Mouse (Mus musculus): ENCODE results near the gene Spata31d1b. TPM values are rescaled to one million over a fixed set of nuclear protein-coding genes. Genes with fewer than 3 reads are reported as not detected.
"Not testable (repeated sequence)": the region's sequence is repeated elsewhere in the genome, so short reads cannot be mapped to it uniquely, and the experiment has no call there.

The Spata31d1b gene
- polyA plus RNA-seq (2015; fragmentation: Nextera tagmentation; extraction: Ambion mirVana) = not detected in 2 replicates

GRCm38 (mm10) chr13:59711984-59712383, at the start of gene Spata31d1b:
TSS of gene Spata31d1b (plus strand) at chr13:59712284.
- 75% methylated on average over 3 of the region's 3 CpGs for WGBS
- not testable (repeated sequence) for H3K4me1 ChIP-seq; H3K27ac ChIP-seq; H3K4me3 ChIP-seq; H3K27me3 ChIP-seq; H3K9ac ChIP-seq; ATAC-seq (ENCODE audit: low FRiP score, low read depth); H3K36me3 ChIP-seq; H3K9me3 ChIP-seq; H3K4me2 ChIP-seq (replicated peaks)

- Histone ChIP-seq H3K4me2 (replicated peaks) (no peak overlapping the region), H3K4me3 (no peak overlapping the region), H3K9me3 (no peaks in the 10 kb centered on the region), H3K27ac (no peak overlapping the region), H3K4me1 (peaks cover 9% of the 10 kb centered on the region), H3K27me3 (no peaks in the 10 kb centered on the region), H3K36me3 (peaks cover 59% of the 10 kb centered on the region), H3K9ac (no peak overlapping the region)
- ATAC-seq (ENCODE audit: low FRiP score, low read depth) = no peak
- WGBS = 92% methylated on average over 19 of the region's 19 CpGs
Observed at GRCm38 (mm10) chr13:59663939-59664712, 48.0 kb upstream of the Spata31d1b start.

- Histone ChIP-seq H3K9ac (no peak overlapping the region), H3K36me3 (peaks cover 34% of the 10 kb centered on the region)
- 83% methylated on average over 5 of the region's 5 CpGs for WGBS
Observed at GRCm38 (mm10) chr13:59667763-59668162, 44.3 kb upstream of the Spata31d1b start.

GRCm38 (mm10) chr13:59668501-59669093, 43.5 kb upstream of the Spata31d1b start:
- Histone ChIP-seq H3K9ac (no peak overlapping the region), H3K4me2 (replicated peaks) (no peak overlapping the region), H3K9me3 (no peaks in the 10 kb centered on the region), H3K4me1 (peaks cover 21% of the 10 kb centered on the region), H3K27ac (peak overlapping the region; percentile 61; the same call in 1 of the 2 replicates), H3K4me3 (no peak overlapping the region), H3K36me3 (peaks cover 26% of the 10 kb centered on the region), H3K27me3 (no peaks in the 10 kb centered on the region)
- ATAC-seq (ENCODE audit: low FRiP score, low read depth) = no peak
- WGBS = 48% methylated on average over 11 of the region's 11 CpGs

More at GRCm38 (mm10) chr13:59667763-59668162, 44.3 kb upstream of the Spata31d1b start:
- Histone ChIP-seq H3K27ac (no peak overlapping the region), H3K4me1 (peaks cover 15% of the 10 kb centered on the region), H3K27me3 (no peaks in the 10 kb centered on the region), H3K4me2 (replicated peaks) (no peak overlapping the region), H3K9me3 (no peaks in the 10 kb centered on the region), H3K4me3 (no peak overlapping the region)
- no peak for ATAC-seq (ENCODE audit: low FRiP score, low read depth)

GRCm38 (mm10) chr13:59669946-59670345, 42.1 kb upstream of the Spata31d1b start:
- Histone ChIP-seq H3K9me3 (no peaks in the 10 kb centered on the region), H3K36me3 (peaks cover 13% of the 10 kb centered on the region; the same call in 1 of the 2 replicates), H3K4me3 (no peak overlapping the region), H3K4me2 (replicated peaks) (no peak overlapping the region), H3K9ac (no peak overlapping the region), H3K4me1 (peaks cover 32% of the 10 kb centered on the region), H3K27ac (no peak overlapping the region), H3K27me3 (no peaks in the 10 kb centered on the region)
- no peak for ATAC-seq (ENCODE audit: low FRiP score, low read depth)
- WGBS = 86% methylated on average over 10 of the region's 10 CpGs

- WGBS = 87% methylated on average over 2 of the region's 2 CpGs
- H3K4me1 ChIP-seq = peaks cover 32% of the 10 kb centered on the region
- ATAC-seq (ENCODE audit: low FRiP score, low read depth) = no peak
Observed at GRCm38 (mm10) chr13:59671521-59671920, 40.6 kb upstream of the Spata31d1b start.

GRCm38 (mm10) chr13:59672248-59672647, 39.8 kb upstream of the Spata31d1b start:
- H3K9me3 ChIP-seq = no peaks in the 10 kb centered on the region
- no peaks in the 10 kb centered on the region for H3K36me3 ChIP-seq
- no peak overlapping the region for H3K27ac ChIP-seq
- H3K4me1 ChIP-seq = peaks cover 32% of the 10 kb centered on the region
- ATAC-seq (ENCODE audit: low FRiP score, low read depth) = no peak
- no peak overlapping the region for H3K4me2 ChIP-seq (replicated peaks)
- WGBS = 61% methylated on average over 6 of the region's 6 CpGs
- H3K27me3 ChIP-seq = no peaks in the 10 kb centered on the region
- H3K9ac ChIP-seq = no peak overlapping the region
- no peak overlapping the region for H3K4me3 ChIP-seq

More at GRCm38 (mm10) chr13:59671521-59671920, 40.6 kb upstream of the Spata31d1b start:
- H3K4me2 ChIP-seq (replicated peaks) = no peak overlapping the region
- no peak overlapping the region for H3K27ac ChIP-seq
- H3K9me3 ChIP-seq = no peaks in the 10 kb centered on the region
- H3K27me3 ChIP-seq = no peaks in the 10 kb centered on the region
- 0 out of 2 replicates have a peak, but pooled peaks cover 1% of the 10 kb centered on the region for H3K36me3 ChIP-seq
- H3K4me3 ChIP-seq = no peak overlapping the region
- no peak overlapping the region for H3K9ac ChIP-seq

GRCm38 (mm10) chr13:59673597-59673996, 38.5 kb upstream of the Spata31d1b start:
- peaks cover 28% of the 10 kb centered on the region for H3K4me1 ChIP-seq
- H3K9ac ChIP-seq = no peak overlapping the region
- ATAC-seq (ENCODE audit: low FRiP score, low read depth) = no peak
- peak overlapping the region; percentile 84 for H3K4me2 ChIP-seq (replicated peaks)
- H3K36me3 ChIP-seq = no peaks in the 10 kb centered on the region
- WGBS = 57% methylated on average over 7 of the region's 7 CpGs
- H3K9me3 ChIP-seq = no peaks in the 10 kb centered on the region
- no peak overlapping the region for H3K27ac ChIP-seq
- H3K27me3 ChIP-seq = no peaks in the 10 kb centered on the region
- H3K4me3 ChIP-seq = no peak overlapping the region

- Histone ChIP-seq H3K27ac (no peak overlapping the region), H3K9ac (peak overlapping the region; percentile 80; the same call in 1 of the 2 replicates), H3K36me3 (no peaks in the 10 kb centered on the region), H3K4me1 (peaks cover 22% of the 10 kb centered on the region), H3K9me3 (no peaks in the 10 kb centered on the region), H3K27me3 (no peaks in the 10 kb centered on the region), H3K4me2 (replicated peaks) (peak overlapping the region; percentile 84), H3K4me3 (peak overlapping the region; percentile 75)
- WGBS = 11% methylated on average over 3 of the region's 3 CpGs
- no peak for ATAC-seq (ENCODE audit: low FRiP score, low read depth)
Observed at GRCm38 (mm10) chr13:59674215-59674614, 37.9 kb upstream of the Spata31d1b start.

GRCm38 (mm10) chr13:59674761-59675150, 37.3 kb upstream of the Spata31d1b start:
- H3K4me3 ChIP-seq = peak overlapping the region; percentile 75
- 0 out of 2 replicates have a peak overlapping the region, but pooled peaks have one; percentile 39 for H3K27ac ChIP-seq
- H3K9me3 ChIP-seq = no peaks in the 10 kb centered on the region
- peaks cover 21% of the 10 kb centered on the region for H3K4me1 ChIP-seq
- no peaks in the 10 kb centered on the region for H3K36me3 ChIP-seq
- 2% methylated on average over 13 of the region's 13 CpGs for WGBS
- peak overlapping the region; percentile 80 for H3K9ac ChIP-seq
- ATAC-seq (ENCODE audit: low FRiP score, low read depth) = no peak
- no peaks in the 10 kb centered on the region for H3K27me3 ChIP-seq
- peak overlapping the region; percentile 84 for H3K4me2 ChIP-seq (replicated peaks)

GRCm38 (mm10) chr13:59675151-59676011, 36.7 kb upstream of the Spata31d1b start, which contains the start of gene Golm1:
TSS of gene Golm1 (minus strand) at chr13:59675811.
- Histone ChIP-seq H3K4me2 (replicated peaks) (peak within 1 kb of the TSS; percentile 84), H3K27ac (peak within 1 kb of the TSS; percentile 72; the same call in 1 of the 2 replicates), H3K36me3 (no peaks in the 10 kb centered on the region), H3K27me3 (no peaks in the 10 kb centered on the region), H3K4me1 (peaks cover 21% of the 10 kb centered on the region), H3K4me3 (peak within 1 kb of the TSS; percentile 75), H3K9ac (peak within 1 kb of the TSS; percentile 80), H3K9me3 (no peaks in the 10 kb centered on the region)
- under 1% methylated on average over 40 of the region's 61 CpGs for WGBS
- peak; percentile 73 for ATAC-seq (ENCODE audit: low FRiP score, low read depth)
